Mouse (Mus musculus) frontal cortex, postnatal 14 days (tissue): Measurements from ENCODE around the gene Diras2.
A peak's percentile ranks its signal among the peaks of the same experiment; 100 is the strongest.
"Not testable (repeated sequence)": the region's sequence is repeated elsewhere in the genome, so short reads cannot be mapped to it uniquely, and the experiment has no call there.

ENCODE experiments used
- DNase-seq, 2 experiments: peaks; one replicate each; pipeline ENCODE4 v3.0.0; 2022; ENCODE audit warnings: low spot score in 2 of 2

Gene Diras2

GRCm38 (mm10) chr13:52519425-52519824 is 11.7 kb downstream of the Diras2 start:
- DNase-seq, result no peak

- DNase-seq, result no peak
Measured at GRCm38 (mm10) chr13:52518377-52518776, 12.7 kb downstream of the Diras2 start.

- DNase-seq, result no peak
Measured at GRCm38 (mm10) chr13:52517021-52517420, 14.1 kb downstream of the Diras2 start.

GRCm38 (mm10) chr13:52516561-52516960 is 14.5 kb downstream of the Diras2 start:
- no peak for DNase-seq

GRCm38 (mm10) chr13:52516051-52516450 is 15.0 kb downstream of the Diras2 start:
- no peak for DNase-seq

- DNase-seq, result no peak
Measured at GRCm38 (mm10) chr13:52513554-52513953, 17.5 kb downstream of the Diras2 start.

- no peak for DNase-seq
Measured at GRCm38 (mm10) chr13:52512356-52512755, 18.7 kb downstream of the Diras2 start.

- DNase-seq, result no peak
Measured at GRCm38 (mm10) chr13:52510172-52510880, 20.8 kb downstream of the Diras2 start.

GRCm38 (mm10) chr13:52507460-52508293 is 23.4 kb downstream of the Diras2 start:
- DNase-seq, result no peak

GRCm38 (mm10) chr13:52506822-52507221 is 24.3 kb downstream of the Diras2 start:
- DNase-seq, result not testable (repeated sequence)

GRCm38 (mm10) chr13:52505683-52506285 is 25.3 kb downstream of the Diras2 start:
- not testable (repeated sequence) for DNase-seq

GRCm38 (mm10) chr13:52501686-52502085 is 29.4 kb downstream of the Diras2 start:
- DNase-seq, result peak; percentile 73 to 77

GRCm38 (mm10) chr13:52497029-52497550 is 34.0 kb downstream of the Diras2 start:
- DNase-seq, result no peak

- DNase-seq, result no peak
Measured at GRCm38 (mm10) chr13:52488821-52489220, 42.3 kb downstream of the Diras2 start.

GRCm38 (mm10) chr13:52484064-52484463 is 47.0 kb downstream of the Diras2 start:
- DNase-seq, result no peak

- DNase-seq, result no peak
Measured at GRCm38 (mm10) chr13:52481786-52482185, 49.3 kb downstream of the Diras2 start.

GRCm38 (mm10) chr13:52479146-52479545 is 51.9 kb downstream of the Diras2 start:
- DNase-seq, result no peak

- no peak for DNase-seq
Measured at GRCm38 (mm10) chr13:52476998-52477601, 54.0 kb downstream of the Diras2 start.

- DNase-seq, result no peak
Measured at GRCm38 (mm10) chr13:52476222-52476621, 54.9 kb downstream of the Diras2 start.

- DNase-seq, result no peak
Measured at GRCm38 (mm10) chr13:52475264-52475663, 55.8 kb downstream of the Diras2 start.

- no peak for DNase-seq
Measured at GRCm38 (mm10) chr13:52474807-52475206, 56.3 kb downstream of the Diras2 start.
